Mouse (Mus musculus) heart, embryonic 10.5 days (tissue): ENCODE measurements around the gene Tpgs1. TPM values are rescaled to one million over a fixed set of nuclear protein-coding genes. Genes with fewer than 3 reads are reported as not detected.

Experiments used
- DNase-seq: peaks from one replicate; pipeline ENCODE4 v3.0.0-alpha.2; 2017; ENCODE audit warnings: low spot score
- H3K27ac ChIP-seq: fragments of 300-500 bp; sonication (generic); 2 replicates; pipeline ENCODE4 v1.5.1; 2016; ENCODE audit warnings: mild to moderate bottlenecking
- H3K27me3 ChIP-seq: fragments of 300-500 bp; sonication (generic); 2 replicates; pipeline ENCODE4 v1.6.1; 2016; ENCODE audit warnings: mild to moderate bottlenecking; ENCODE audit not compliant: poor library complexity, insufficient read depth, severe bottlenecking
- H3K36me3 ChIP-seq: fragments of 300-500 bp; sonication (generic); 2 replicates; pipeline ENCODE4 v1.6.1; 2016; ENCODE audit warnings: mild to moderate bottlenecking, moderate library complexity
- H3K4me1 ChIP-seq: fragments of 300-500 bp; sonication (generic); 2 replicates; pipeline ENCODE4 v1.6.1; 2016; ENCODE audit warnings: mild to moderate bottlenecking
- H3K4me3 ChIP-seq: fragments of 300-500 bp; sonication (generic); 2 replicates; pipeline ENCODE4 v1.5.1; 2016; ENCODE audit warnings: mild to moderate bottlenecking, moderate library complexity
- H3K9me3 ChIP-seq: fragments of 300-500 bp; sonication (generic); 2 replicates; pipeline ENCODE4 v1.6.1; 2016; ENCODE audit warnings: mild to moderate bottlenecking, moderate library complexity
- WGBS: fragments of 180-500 bp; shearing (Covaris S2); methylation state at CpG from one replicate; pipeline ENCODE4 v1.1.7; 2016; 5-methylcytosine and 5-hydroxymethylcytosine counted together
- polyA plus RNA-seq: library from polyadenylated mRNA; unstranded; fragments of >200 nt; fragmentation: Nextera tagmentation; extraction: Ambion mirVana; gene quantifications from 2 replicates; pipeline ENCODE4 v1.2.1, GENCODE M21; 2016

Tpgs1 gene
- polyA plus RNA-seq = 52.3 and 59.4 TPM in 2 replicates

DNA sequence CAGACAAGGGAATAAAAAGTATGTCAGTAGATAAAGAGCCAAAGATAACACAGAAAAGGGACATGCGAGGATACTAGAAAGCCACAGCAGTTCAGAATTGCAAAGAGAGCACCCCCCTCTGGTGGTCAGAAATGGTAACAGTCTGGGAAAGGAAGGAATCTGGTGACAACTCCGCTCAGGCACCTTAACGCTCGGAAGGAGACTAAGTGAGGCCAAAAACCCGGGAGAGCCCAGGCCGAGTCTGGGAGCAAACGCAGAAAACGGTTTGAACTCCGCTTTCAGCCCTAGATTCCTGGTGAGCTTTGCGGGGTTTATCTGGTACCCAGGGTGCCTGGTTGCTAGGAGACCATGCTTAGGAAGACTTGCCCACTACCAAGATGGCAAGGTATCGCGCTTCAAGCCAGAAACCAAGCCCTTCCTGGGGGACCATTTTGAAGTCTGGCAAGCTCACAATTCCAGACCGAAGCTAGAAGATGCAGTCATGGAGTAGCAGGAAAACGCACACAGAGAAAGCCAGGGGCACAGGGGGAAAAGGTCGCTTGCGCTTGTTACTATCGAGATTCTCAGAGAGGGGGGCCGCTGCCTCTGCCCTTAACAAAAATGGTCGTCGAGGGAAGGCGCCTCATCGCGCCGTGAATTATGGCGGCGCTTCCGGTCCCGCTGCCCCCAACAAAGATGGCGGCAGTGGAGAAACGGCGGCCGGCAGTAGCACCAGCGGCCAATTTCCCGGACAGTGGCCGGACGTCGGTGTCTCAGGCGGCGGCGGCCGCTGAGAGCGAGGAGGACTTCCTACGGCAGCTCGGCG lies at the start of gene Tpgs1:
Gene Tpgs1, plus strand, starts transcription at position 599 of the 805 bp plus-strand sequence.
- H3K36me3 ChIP-seq = peaks cover 13% of the 10 kb centered on the region; the same call in 1 of the 2 replicates
- H3K9me3 ChIP-seq = no peaks in the 10 kb centered on the region
- H3K4me3 ChIP-seq = peak within 1 kb of the TSS; percentile 90
- DNase-seq = peak; percentile 96
- H3K27ac ChIP-seq = peak within 1 kb of the TSS; percentile 94
- under 1% methylated on average over 45 of the region's 45 CpGs for WGBS
- H3K4me1 ChIP-seq = peaks cover 24% of the 10 kb centered on the region
- H3K27me3 ChIP-seq = peaks cover 12% of the 10 kb centered on the region

DNA sequence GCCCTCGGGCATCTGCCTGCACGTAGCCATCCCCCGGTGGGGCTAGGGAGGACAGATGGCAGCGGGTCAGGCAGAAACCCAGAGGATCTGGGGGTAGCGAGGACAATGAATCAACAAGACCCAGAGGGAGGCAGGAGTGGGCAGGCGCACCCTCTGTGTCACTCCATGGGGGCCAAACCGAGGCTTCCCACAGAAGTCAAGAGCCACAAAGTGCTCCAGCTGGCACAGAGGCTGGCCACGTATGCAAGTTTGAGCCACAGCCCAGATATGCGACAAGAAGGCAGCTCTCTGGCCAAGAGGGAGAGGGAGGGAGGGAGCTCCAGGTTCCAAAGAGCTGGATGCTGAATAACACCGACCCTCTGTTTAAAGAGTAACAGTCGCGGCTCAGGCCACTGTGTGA lies 45.2 kb upstream of the Tpgs1 start:
- Histone ChIP-seq H3K9me3 (no peaks in the 10 kb centered on the region), H3K4me3 (no peak overlapping the region), H3K27ac (no peak overlapping the region), H3K27me3 (0 out of 2 replicates have a peak, but pooled peaks cover 24% of the 10 kb centered on the region), H3K4me1 (no peaks in the 10 kb centered on the region), H3K36me3 (no peaks in the 10 kb centered on the region)
- 74% methylated on average over 12 of the region's 12 CpGs for WGBS
- DNase-seq = no peak

DNA sequence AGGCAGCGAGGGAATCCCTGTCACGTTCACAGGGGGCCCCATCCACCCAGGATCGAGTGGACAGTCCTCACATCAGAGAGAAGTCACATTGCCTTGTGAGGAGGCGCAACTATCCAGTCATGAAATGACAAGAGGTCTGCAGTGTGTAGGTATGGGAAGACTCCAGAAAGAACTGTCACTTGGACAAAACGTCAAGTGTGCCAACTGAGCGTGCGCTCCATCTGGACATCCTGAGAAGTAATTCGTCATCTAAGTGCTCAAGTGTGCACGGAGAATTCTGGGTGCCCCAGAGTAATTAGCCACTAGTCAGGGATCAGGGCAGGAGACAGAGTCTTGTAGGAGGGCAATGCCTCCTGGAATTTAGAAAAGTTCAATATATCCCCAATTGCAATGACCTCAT lies 43.8 kb upstream of the Tpgs1 start:
- Histone ChIP-seq H3K27me3 (0 out of 2 replicates have a peak, but pooled peaks cover 29% of the 10 kb centered on the region), H3K4me1 (no peaks in the 10 kb centered on the region), H3K27ac (no peak overlapping the region), H3K4me3 (no peak overlapping the region), H3K36me3 (no peaks in the 10 kb centered on the region), H3K9me3 (no peaks in the 10 kb centered on the region)
- 76% methylated on average over 9 of the region's 9 CpGs for WGBS
- no peak for DNase-seq

- 84% methylated on average over 10 of the region's 10 CpGs for WGBS
- no peak overlapping the region for H3K27ac ChIP-seq
- H3K27me3 ChIP-seq = 0 out of 2 replicates have a peak, but pooled peaks cover 27% of the 10 kb centered on the region
- no peaks in the 10 kb centered on the region for H3K9me3 ChIP-seq
- no peaks in the 10 kb centered on the region for H3K36me3 ChIP-seq
- no peaks in the 10 kb centered on the region for H3K4me1 ChIP-seq
- no peak for DNase-seq
- no peak overlapping the region for H3K4me3 ChIP-seq
Measured at GRCm38 (mm10) chr10:79626156-79626555, 43.0 kb upstream of the Tpgs1 start.

DNA sequence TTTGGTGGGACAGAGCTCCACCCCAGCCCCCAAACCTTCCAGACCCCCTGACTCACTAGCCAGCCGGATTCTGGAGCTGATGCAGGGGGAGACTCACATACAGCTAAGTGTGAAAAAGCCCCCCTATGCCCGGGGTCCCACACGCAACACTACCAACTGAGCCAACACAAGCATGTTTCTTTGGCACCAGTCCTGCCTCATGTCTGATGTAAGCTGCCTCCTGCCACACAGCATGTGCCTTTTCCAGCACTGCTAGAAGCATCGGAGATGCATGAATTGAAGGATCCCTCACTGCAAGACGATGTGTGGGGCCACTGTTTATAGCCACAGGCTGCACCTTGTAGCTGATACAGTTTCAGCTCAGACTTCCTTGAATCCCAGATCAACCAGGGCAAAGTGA lies 40.8 kb upstream of the Tpgs1 start:
- Histone ChIP-seq H3K9me3 (no peaks in the 10 kb centered on the region), H3K4me3 (no peak overlapping the region), H3K4me1 (peaks cover 3% of the 10 kb centered on the region; the same call in 1 of the 2 replicates), H3K27me3 (0 out of 2 replicates have a peak, but pooled peaks cover 27% of the 10 kb centered on the region), H3K27ac (no peak overlapping the region), H3K36me3 (no peaks in the 10 kb centered on the region)
- DNase-seq = no peak
- 80% methylated on average over 5 of the region's 5 CpGs for WGBS

DNA sequence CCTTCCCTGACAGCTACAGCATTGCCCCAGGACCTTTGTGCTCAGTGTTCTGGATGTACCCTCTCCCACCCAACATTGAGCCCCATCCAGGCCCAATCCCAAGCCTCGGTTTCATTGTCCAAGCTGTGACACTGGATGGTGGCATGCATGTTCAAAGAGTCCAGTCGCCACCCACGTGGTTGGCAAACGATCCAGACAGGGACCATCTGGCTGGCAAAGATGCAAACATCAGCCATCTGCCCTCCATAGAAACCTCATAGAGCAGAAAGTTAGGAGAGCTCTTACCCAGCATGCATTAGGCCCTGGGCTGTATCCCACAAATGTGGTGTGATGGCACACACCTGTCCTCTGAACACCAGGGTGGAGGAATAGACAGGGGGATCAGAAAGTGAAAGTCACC lies 37.7 kb upstream of the Tpgs1 start:
- Histone ChIP-seq H3K27ac (no peak overlapping the region), H3K4me3 (no peak overlapping the region), H3K9me3 (no peaks in the 10 kb centered on the region), H3K27me3 (peaks cover 18% of the 10 kb centered on the region; the same call in 1 of the 2 replicates), H3K36me3 (no peaks in the 10 kb centered on the region), H3K4me1 (peaks cover 14% of the 10 kb centered on the region)
- 80% methylated on average over 4 of the region's 4 CpGs for WGBS
- DNase-seq = no peak

DNA sequence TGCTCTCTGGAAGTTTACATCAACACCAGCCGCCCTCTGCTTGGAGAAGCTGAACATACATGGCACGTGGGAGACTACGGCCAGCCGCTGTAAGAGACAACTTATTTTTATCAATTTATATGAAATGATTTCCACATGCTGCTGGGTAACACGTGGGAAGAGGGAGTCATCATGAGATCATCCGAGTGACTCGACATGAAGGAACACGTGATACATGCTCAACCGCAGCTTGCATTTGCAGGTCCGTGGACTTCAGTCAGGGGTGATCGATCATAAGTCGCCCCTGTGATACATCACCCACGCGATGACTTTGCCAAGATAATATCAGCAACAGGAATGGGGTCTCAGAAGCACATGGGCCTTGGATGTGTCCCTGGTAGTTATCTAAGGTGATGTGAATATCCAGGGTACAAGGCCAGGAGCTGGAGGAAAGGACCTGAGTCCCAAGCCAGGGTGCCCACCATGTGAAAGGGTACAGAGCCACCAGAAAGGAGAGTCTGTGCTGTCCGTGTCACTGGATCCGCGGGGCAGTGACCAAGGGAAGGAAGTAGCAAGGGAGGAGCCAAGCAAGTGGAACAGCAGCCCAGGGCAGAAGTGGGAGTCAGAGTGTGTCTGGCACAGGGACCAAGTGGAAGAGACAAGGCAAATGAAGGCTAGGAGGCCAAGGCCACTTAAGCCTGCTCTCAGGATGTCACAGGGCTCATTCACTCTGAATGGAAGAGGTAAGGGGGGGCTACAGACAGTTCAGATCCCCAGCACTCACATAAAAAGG lies 36.0 kb upstream of the Tpgs1 start:
- H3K27ac ChIP-seq = no peak overlapping the region
- no peaks in the 10 kb centered on the region for H3K9me3 ChIP-seq
- peaks cover 28% of the 10 kb centered on the region for H3K4me1 ChIP-seq
- peaks cover 30% of the 10 kb centered on the region for H3K27me3 ChIP-seq
- no peaks in the 10 kb centered on the region for H3K36me3 ChIP-seq
- DNase-seq = no peak
- H3K4me3 ChIP-seq = no peak overlapping the region
- 76% methylated on average over 17 of the region's 17 CpGs for WGBS

- peaks cover 48% of the 10 kb centered on the region for H3K27me3 ChIP-seq
- peaks cover 36% of the 10 kb centered on the region for H3K4me1 ChIP-seq
- no peak for DNase-seq
- no peak overlapping the region for H3K4me3 ChIP-seq
- H3K9me3 ChIP-seq = no peaks in the 10 kb centered on the region
- no peak overlapping the region for H3K27ac ChIP-seq
- 81% methylated on average over 8 of the region's 8 CpGs for WGBS
- no peaks in the 10 kb centered on the region for H3K36me3 ChIP-seq
Measured at GRCm38 (mm10) chr10:79636287-79636686, 32.9 kb upstream of the Tpgs1 start.

DNA sequence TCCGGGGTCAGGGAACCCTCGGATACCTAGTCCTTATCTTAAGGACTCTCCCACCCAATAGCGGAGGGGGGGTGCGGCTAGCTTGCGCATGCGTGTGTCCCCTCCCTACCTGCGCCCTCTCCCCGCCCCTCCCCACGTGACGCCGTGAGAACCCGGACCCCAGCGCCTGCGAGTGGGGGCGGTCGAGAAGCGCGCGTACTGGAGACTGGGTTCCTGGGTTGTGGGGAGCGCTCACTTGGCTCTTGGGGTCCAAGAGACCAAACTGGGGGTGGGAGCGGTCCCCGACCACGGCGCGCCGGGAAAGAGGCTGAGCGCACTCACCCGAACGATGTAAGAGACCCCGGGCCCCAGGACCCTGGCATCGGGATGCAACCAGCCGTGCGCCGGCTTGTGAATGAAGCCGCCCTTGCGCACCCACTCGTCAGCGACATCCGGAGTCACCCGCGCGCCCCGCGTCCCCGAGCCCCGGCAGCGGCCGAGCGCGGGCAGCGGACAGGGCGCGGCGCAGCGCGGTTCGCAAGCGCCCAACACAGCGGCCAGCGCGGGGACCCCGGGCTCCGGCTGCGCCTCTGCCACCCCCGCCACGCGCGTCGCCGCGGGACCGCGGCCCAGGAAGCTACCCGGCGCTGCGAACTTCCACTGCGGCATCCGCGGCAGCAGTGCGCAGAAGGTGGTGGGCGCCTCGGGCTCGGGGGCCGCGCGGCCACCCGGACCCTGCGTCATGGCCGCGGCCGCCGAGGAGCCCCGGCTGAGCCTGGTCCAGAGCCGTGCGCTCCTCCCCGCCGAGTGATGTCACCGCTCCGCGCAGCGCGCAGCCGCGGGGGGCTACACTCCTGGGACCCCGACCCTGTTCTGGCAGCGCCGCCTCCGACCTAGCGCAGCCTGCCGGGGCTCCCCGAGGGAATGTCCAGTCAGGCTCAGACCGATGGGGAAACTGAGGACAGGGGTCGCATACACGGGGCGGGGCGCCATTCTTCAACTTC lies 31.8 kb upstream of the Tpgs1 start, which contains the start of gene Shc2:
Gene Shc2, minus strand, starts transcription at position 791 of the 983 bp plus-strand sequence.
- H3K4me1 ChIP-seq = peaks cover 36% of the 10 kb centered on the region
- no peak for DNase-seq
- H3K36me3 ChIP-seq = no peaks in the 10 kb centered on the region
- H3K4me3 ChIP-seq = peak within 1 kb of the TSS; percentile 88
- H3K9me3 ChIP-seq = no peaks in the 10 kb centered on the region
- under 1% methylated on average over 109 of the region's 116 CpGs for WGBS
- H3K27me3 ChIP-seq = peaks cover 48% of the 10 kb centered on the region
- H3K27ac ChIP-seq = peak within 1 kb of the TSS; percentile 88

- peaks cover 48% of the 10 kb centered on the region for H3K27me3 ChIP-seq
- peak overlapping the region; percentile 88; the same call in 1 of the 2 replicates for H3K4me3 ChIP-seq
- no peak overlapping the region for H3K27ac ChIP-seq
- DNase-seq = no peak
- 7% methylated on average over 23 of the region's 23 CpGs for WGBS
- no peaks in the 10 kb centered on the region for H3K9me3 ChIP-seq
- no peaks in the 10 kb centered on the region for H3K36me3 ChIP-seq
- H3K4me1 ChIP-seq = peaks cover 31% of the 10 kb centered on the region
Measured at GRCm38 (mm10) chr10:79638486-79639204, 30.5 kb upstream of the Tpgs1 start.

- no peaks in the 10 kb centered on the region for H3K36me3 ChIP-seq
- H3K27me3 ChIP-seq = peaks cover 16% of the 10 kb centered on the region; the same call in 1 of the 2 replicates
- H3K4me3 ChIP-seq = no peak within 1 kb of the TSS
- no peak within 1 kb of the TSS for H3K27ac ChIP-seq
- H3K4me1 ChIP-seq = no peaks in the 10 kb centered on the region
- WGBS = 69% methylated on average over 8 of the region's 8 CpGs
- DNase-seq = no peak
- H3K9me3 ChIP-seq = no peaks in the 10 kb centered on the region
Measured at GRCm38 (mm10) chr10:79645711-79646110, 23.5 kb upstream of the Tpgs1 start, which contains the start of gene Odf3l2. Gene Odf3l2 (minus strand): TSS chr10:79645738.
